8 mouse cellular contexts compared by ENCODE assay signal in the genomic region with DNA sequence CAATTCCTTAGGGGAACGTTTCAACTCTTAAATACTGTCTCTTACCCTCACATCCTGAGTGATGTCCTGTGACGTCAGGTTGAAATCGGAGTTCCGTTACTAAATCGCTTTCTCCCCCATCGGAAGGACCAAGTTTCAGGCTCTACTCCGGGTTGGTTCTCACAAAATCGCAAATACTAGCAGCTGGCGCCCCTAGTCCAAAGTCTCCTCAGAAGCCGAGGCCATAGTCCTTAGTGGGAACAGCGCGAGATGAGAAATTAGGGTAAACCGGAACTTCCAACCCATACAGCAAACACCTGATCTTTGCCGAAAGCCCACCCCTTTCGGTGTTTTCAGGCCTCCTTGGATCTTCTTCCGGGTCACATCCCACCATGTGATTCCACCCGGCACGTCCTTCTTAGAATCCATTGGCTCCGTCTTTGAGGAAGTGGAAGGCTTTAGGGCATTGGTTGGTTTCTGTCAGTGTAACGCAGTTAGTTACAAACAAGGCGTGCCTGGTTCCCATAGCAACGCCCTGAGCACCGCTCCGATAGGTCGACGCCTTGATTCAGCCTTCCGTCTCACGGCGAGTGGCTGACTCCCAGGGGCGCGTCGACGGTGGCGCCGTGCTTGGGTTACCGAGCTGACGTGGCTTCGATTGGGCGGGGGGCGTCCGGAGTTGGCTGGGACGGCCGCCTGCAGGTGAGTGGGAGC. TPM values are rescaled to one million over a fixed set of nuclear protein-coding genes. Genes with fewer than 3 reads are reported as not detected.
DNase-seq lines count a peak whose midpoint lies in the region; ATAC-seq and TF ChIP-seq lines count a peak whose summit lies in the region.

Eaf2 (minus strand) TSS at position 421 of the 693 bp plus-strand sequence.
Golgb1 (plus strand) TSS at position 558 of the 693 bp plus-strand sequence.

- H3K9ac ChIP-seq in embryonic facial prominence, embryonic 14.5 days (ENCODE audit: low read depth, low read length) = peak within 1 kb of the TSS; percentile 90
- H3K9ac ChIP-seq in heart, adult 2 months (ENCODE audit: low read depth, low read length) = peak within 1 kb of the TSS; percentile 85
- peak within 1 kb of the TSS; percentile 89 for H3K9ac ChIP-seq in limb, embryonic 13.5 days
- H3K9ac ChIP-seq in midbrain, embryonic 16.5 days (ENCODE audit: low read depth, low read length) = peak within 1 kb of the TSS; percentile 79

- intact Hi-C loops in heart, adult 2 months (cut with DNase I) = loop anchor here (2.0 to 10.0 kb wide), 4 partner anchors 47 to 780 kb away; partner anchors contain the start of genes Hcls1, Iqcb1, Ndufb4 and Polq

- TF ChIP-seq POLR2A in heart, adult 2 months (IDR thresholded peaks at IDR 0.05; ENCODE audit: insufficient read depth, low read depth, low read length) = peak; percentile 20

- peaks cover 6% of the 10 kb centered on the region; the same call in 1 of the 2 replicates for H3K4me1 ChIP-seq in embryonic facial prominence, embryonic 14.5 days (ENCODE audit: control insufficient read depth, insufficient read depth, low read length)
- peaks cover 5% of the 10 kb centered on the region for H3K4me1 ChIP-seq in heart, adult 2 months (ENCODE audit: control insufficient read depth, insufficient read depth, low read length)
- peaks cover 20% of the 10 kb centered on the region for H3K4me1 ChIP-seq in limb, embryonic 13.5 days
- peaks cover 19% of the 10 kb centered on the region for H3K4me1 ChIP-seq in midbrain, embryonic 16.5 days (ENCODE audit: control insufficient read depth, insufficient read depth, low read length)

- TF ChIP-seq CTCF in heart, adult 2 months (IDR thresholded peaks at IDR 0.05) = no peak

- H3K4me3 ChIP-seq in embryonic facial prominence, embryonic 14.5 days (ENCODE audit: low read depth, low read length) = peak within 1 kb of the TSS; percentile 83
- H3K4me3 ChIP-seq in heart, adult 2 months = peak within 1 kb of the TSS; percentile 75
- peak within 1 kb of the TSS; percentile 90 for H3K4me3 ChIP-seq in limb, embryonic 13.5 days
- H3K4me3 ChIP-seq in midbrain, embryonic 16.5 days (ENCODE audit: low read depth, low read length) = peak within 1 kb of the TSS; percentile 67

- TF ChIP-seq EP300 in heart, adult 2 months (IDR thresholded peaks at IDR 0.05; ENCODE audit: insufficient read depth, low read depth, low read length) = 0 out of 2 replicates have a peak, but pooled peaks have one; percentile 64

- peak within 1 kb of the TSS; percentile 90 for H3K27ac ChIP-seq in embryonic facial prominence, embryonic 14.5 days (replicated peaks; ENCODE audit: low read depth, low read length)
- peak within 1 kb of the TSS; percentile 91 for H3K27ac ChIP-seq in heart, adult 2 months
- H3K27ac ChIP-seq in limb, embryonic 13.5 days = peak within 1 kb of the TSS; percentile 83
- peak within 1 kb of the TSS; percentile 83 for H3K27ac ChIP-seq in midbrain, embryonic 16.5 days (ENCODE audit: low read length)

- H3K36me3 ChIP-seq in embryonic facial prominence, embryonic 14.5 days (ENCODE audit: control insufficient read depth, insufficient read depth, low read length) = peaks cover 28% of the 10 kb centered on the region
- H3K36me3 ChIP-seq in heart, adult 2 months (ENCODE audit: control insufficient read depth, insufficient read depth, low read length) = peaks cover 8% of the 10 kb centered on the region
- peaks cover 17% of the 10 kb centered on the region for H3K36me3 ChIP-seq in limb, embryonic 13.5 days
- peaks cover 6% of the 10 kb centered on the region for H3K36me3 ChIP-seq in midbrain, embryonic 16.5 days (ENCODE audit: control insufficient read depth, insufficient read depth, low read length)

- under 1% methylated on average over 35 of the region's 43 CpGs for WGBS in embryonic facial prominence, embryonic 14.5 days
- WGBS in heart, adult 2 months = under 1% methylated on average over 43 of the region's 43 CpGs
- under 1% methylated on average over 43 of the region's 43 CpGs for WGBS in limb, embryonic 13.5 days
- WGBS in midbrain, embryonic 16.5 days = under 1% methylated on average over 43 of the region's 43 CpGs

- peak within 1 kb of the TSS; percentile 71 for H3K4me2 ChIP-seq in embryonic facial prominence, embryonic 14.5 days (ENCODE audit: low read depth, low read length)
- H3K4me2 ChIP-seq in limb, embryonic 13.5 days (replicated peaks) = peak within 1 kb of the TSS; percentile 72
- peak within 1 kb of the TSS; percentile 81 for H3K4me2 ChIP-seq in midbrain, embryonic 16.5 days (ENCODE audit: low read length)

- DNase-seq in 3T3-L1 (ENCODE audit: low read depth, low spot score) = peak; percentile 100
- DNase-seq in adrenal gland, postnatal 4 days (ENCODE audit: low spot score in 2 of 2) = peak; percentile 66 to 89
- DNase-seq in embryonic facial prominence, embryonic 14.5 days (ENCODE audit: low spot score) = peak; percentile 100
- peak; percentile 89 to 97 for DNase-seq in heart, adult 2 months
- DNase-seq in kidney, adult 8-10 months = peak; percentile 98 to 100
- peak; percentile 86 to 96 for DNase-seq in spleen, postnatal 10 days (ENCODE audit: low spot score in 2 of 2)

- peak; percentile 100 for ATAC-seq in embryonic facial prominence, embryonic 14.5 days (ENCODE audit: low read depth)
- peak; percentile 100 for ATAC-seq in limb, embryonic 13.5 days (ENCODE audit: low FRiP score, low read depth)
- ATAC-seq in midbrain, embryonic 16.5 days = peak; percentile 100

- H3K79me2 ChIP-seq in heart, adult 2 months (replicated peaks; ENCODE audit: control insufficient read depth, insufficient read depth, low read length) = peaks cover 1% of the 10 kb centered on the region; the same call in 1 of the 2 replicates

- no peaks in the 10 kb centered on the region for H3K9me3 ChIP-seq in embryonic facial prominence, embryonic 14.5 days (ENCODE audit: control insufficient read depth, low read length)
- no peaks in the 10 kb centered on the region for H3K9me3 ChIP-seq in limb, embryonic 13.5 days
- no peaks in the 10 kb centered on the region for H3K9me3 ChIP-seq in midbrain, embryonic 16.5 days (replicated peaks; ENCODE audit: control insufficient read depth, low read length, poor library complexity, severe bottlenecking)

- H3K27me3 ChIP-seq in embryonic facial prominence, embryonic 14.5 days (replicated peaks; ENCODE audit: control insufficient read depth, insufficient read depth, low read length) = no peaks in the 10 kb centered on the region
- H3K27me3 ChIP-seq in heart, adult 2 months (ENCODE audit: control insufficient read depth, insufficient read depth, low read length) = no peaks in the 10 kb centered on the region
- no peaks in the 10 kb centered on the region for H3K27me3 ChIP-seq in limb, embryonic 13.5 days
- H3K27me3 ChIP-seq in midbrain, embryonic 16.5 days (ENCODE audit: control insufficient read depth, insufficient read depth, low read depth, low read length) = no peaks in the 10 kb centered on the region

RNA-seq across cellular contexts. Expression of gene Eaf2, which starts in this region (rescaled TPM):
- 1 to 10 TPM; 1.9 to 2.9 TPM for total RNA-seq in adrenal gland, postnatal 4 days (2021)
- 3.4 and 3.6 TPM in 2 replicates for polyA plus RNA-seq in embryonic facial prominence, embryonic 14.5 days (2014; fragmentation: Nextera tagmentation; extraction: Ambion mirVana)
- 1 to 10 TPM; 1.1 TPM for total RNA-seq in heart, adult 2 months (2021)
- polyA plus RNA-seq in heart, adult 2 months (2012; rRNA removed) = 0.23 and 0.85 TPM in 2 replicates
- 2.2 and 3.2 TPM in 2 replicates for polyA plus RNA-seq in limb, embryonic 13.5 days (2015; fragmentation: Nextera tagmentation; extraction: Ambion mirVana)
- polyA plus RNA-seq in midbrain, embryonic 16.5 days (2015; fragmentation: Nextera tagmentation; extraction: Ambion mirVana) = 0.66 and 0.72 TPM in 2 replicates

RNA-seq across cellular contexts. Expression of gene Golgb1, which starts in this region (rescaled TPM):
- total RNA-seq in adrenal gland, postnatal 4 days (2021) = 10 to 100 TPM; 70.1 to 75.1 TPM
- polyA plus RNA-seq in embryonic facial prominence, embryonic 14.5 days (2014; fragmentation: Nextera tagmentation; extraction: Ambion mirVana) = 107 and 120 TPM in 2 replicates
- 10 to 100 TPM; 41.6 to 52.1 TPM for total RNA-seq in heart, adult 2 months (2021)
- polyA plus RNA-seq in heart, adult 2 months (2012; rRNA removed) = 27.7 and 39.9 TPM in 2 replicates
- 128 and 135 TPM in 2 replicates for polyA plus RNA-seq in limb, embryonic 13.5 days (2015; fragmentation: Nextera tagmentation; extraction: Ambion mirVana)
- polyA plus RNA-seq in midbrain, embryonic 16.5 days (2015; fragmentation: Nextera tagmentation; extraction: Ambion mirVana) = 75.2 and 81.9 TPM in 2 replicates

Comparison
In these comparisons a context has a peak if more than half of its experiments do, and no peak if none do; other contexts are left out.
1. Peak in every context shown above with its lines: DNase-seq, ATAC-seq, H3K4me3 ChIP-seq and H3K27ac ChIP-seq.